Mouse (Mus musculus): ENCODE measurements at regions not wholly inside any gene's neighbourhood (a gene's known extent, or its start where the extent isn't known, plus 50 kb on each side); places are given as distances from the start of the nearest gene placed in this dataset.

DNA sequence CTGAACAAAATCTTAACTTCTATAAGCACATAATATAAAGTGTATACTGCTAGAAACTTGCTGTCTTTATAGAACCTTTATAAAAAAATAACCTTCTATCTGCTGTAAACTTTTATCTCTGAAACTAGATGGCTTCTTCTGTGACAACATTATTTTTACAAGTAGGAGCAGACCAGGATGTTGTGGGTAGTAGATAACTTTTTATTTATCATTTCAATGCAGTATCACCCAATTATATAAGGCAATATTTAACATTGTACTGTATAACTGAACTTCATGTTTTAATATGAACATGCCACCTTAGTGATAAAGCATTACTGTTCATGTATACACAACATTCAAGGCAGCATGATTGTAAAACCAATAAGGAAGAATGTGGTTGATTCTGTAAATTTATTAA, 5024.1 kb upstream of the Gm7489 start:
- H3ac ChIP-seq (ENCODE audit: control insufficient read depth, insufficient read length, low read depth): no peak overlapping the region
- TF ChIP-seq MYOD1 (IDR thresholded peaks at IDR 0.05; ENCODE audit: control insufficient read depth, insufficient read length, low read depth) (no peak), FOSL1 (IDR thresholded peaks at IDR 0.05; ENCODE audit: insufficient read depth, low read length, poor library complexity, severe bottlenecking) (no peak), CTCF (IDR thresholded peaks at IDR 0.05; ENCODE audit: control insufficient read depth, insufficient read depth, insufficient read length) (no peak), CEBPB (IDR thresholded peaks at IDR 0.05; ENCODE audit: low read depth) (no peak), MYOG (IDR thresholded peaks at IDR 0.05; ENCODE audit: control insufficient read depth, extremely low read depth, insufficient read length) (no peak), USF1 (IDR thresholded peaks at IDR 0.05; ENCODE audit: low read depth) (no peak), MAX (IDR thresholded peaks at IDR 0.05) (no peak)
- no peaks in the 10 kb centered on the region for H3K79me2 ChIP-seq (ENCODE audit: control insufficient read depth, insufficient read depth)

DNA sequence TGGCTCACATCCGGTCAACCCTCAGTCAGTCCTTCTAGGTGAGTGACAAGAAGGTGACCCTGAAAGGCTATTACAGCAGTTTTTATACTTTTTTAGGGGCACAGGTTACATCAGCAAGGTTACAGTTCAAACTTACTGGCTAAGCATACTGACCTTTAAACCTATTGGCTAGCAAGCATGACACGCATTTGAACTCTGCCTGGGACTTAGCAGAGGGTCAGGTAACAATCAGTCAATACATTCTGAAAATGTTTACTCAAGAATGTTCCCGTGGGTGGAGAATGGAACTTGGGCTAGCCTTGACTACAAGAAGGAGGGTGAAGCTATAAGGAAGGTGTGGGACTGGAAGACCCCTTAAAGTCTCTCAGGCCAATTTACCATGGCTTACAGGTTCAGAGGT, 4986.2 kb upstream of the Gm7489 start:
- TF ChIP-seq CTCF (IDR thresholded peaks at IDR 0.05; ENCODE audit: control insufficient read depth, insufficient read depth, insufficient read length): no peak
- TF ChIP-seq MYOD1 (IDR thresholded peaks at IDR 0.05; ENCODE audit: control insufficient read depth, insufficient read length, low read depth): no peak
- no peak for TF ChIP-seq FOSL1 (IDR thresholded peaks at IDR 0.05; ENCODE audit: insufficient read depth, low read length, poor library complexity, severe bottlenecking)
- no peak for TF ChIP-seq CEBPB (IDR thresholded peaks at IDR 0.05; ENCODE audit: low read depth)
- no peak for TF ChIP-seq MYOG (IDR thresholded peaks at IDR 0.05; ENCODE audit: control insufficient read depth, extremely low read depth, insufficient read length)
- TF ChIP-seq USF1 (IDR thresholded peaks at IDR 0.05; ENCODE audit: low read depth): no peak
- no peak for TF ChIP-seq MAX (IDR thresholded peaks at IDR 0.05)
- H3K4me3 ChIP-seq (ENCODE audit: insufficient read depth, poor library complexity, severe bottlenecking): no peak overlapping the region
- no peak overlapping the region for H3ac ChIP-seq (ENCODE audit: control insufficient read depth, insufficient read length, low read depth)
- no peaks in the 10 kb centered on the region for H3K79me3 ChIP-seq (ENCODE audit: low read depth)
- H3K27me3 ChIP-seq (ENCODE audit: control insufficient read depth, insufficient read depth, insufficient read length): no peaks in the 10 kb centered on the region
- H3K79me2 ChIP-seq (ENCODE audit: control insufficient read depth, insufficient read depth): no peaks in the 10 kb centered on the region
- no peaks in the 10 kb centered on the region for H3K36me3 ChIP-seq (ENCODE audit: control insufficient read depth, insufficient read depth)

More for the DNA sequence above, 5024.1 kb upstream of the Gm7489 start:
- Histone ChIP-seq H3K79me3 (ENCODE audit: low read depth) (no peaks in the 10 kb centered on the region), H3K36me3 (ENCODE audit: control insufficient read depth, insufficient read depth) (no peaks in the 10 kb centered on the region), H3K27me3 (ENCODE audit: control insufficient read depth, insufficient read depth, insufficient read length) (no peaks in the 10 kb centered on the region), H3K4me3 (ENCODE audit: insufficient read depth, poor library complexity, severe bottlenecking) (no peak overlapping the region)

DNA sequence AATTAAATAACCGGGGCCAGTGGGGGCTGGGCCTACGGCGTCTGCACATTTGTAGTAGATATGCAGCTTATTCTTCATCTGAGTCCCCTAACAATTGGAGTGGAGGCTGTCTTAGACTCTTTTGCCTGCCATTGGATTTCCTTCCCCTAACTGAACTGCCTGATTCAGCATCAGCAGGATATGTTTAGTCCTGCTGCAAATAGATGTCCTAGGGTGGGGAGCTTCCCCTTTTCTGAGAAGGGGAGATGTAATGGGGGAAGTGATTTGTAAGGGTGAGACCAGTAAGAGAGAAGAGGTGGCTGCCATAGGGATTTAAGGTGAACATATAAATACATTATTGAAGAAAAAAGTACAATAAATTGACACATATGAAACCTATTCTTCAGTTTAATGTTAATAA, 4980.0 kb upstream of the Gm7489 start:
- no peak for TF ChIP-seq FOSL1 (IDR thresholded peaks at IDR 0.05; ENCODE audit: insufficient read depth, low read length, poor library complexity, severe bottlenecking)
- no peak for TF ChIP-seq MYOG (IDR thresholded peaks at IDR 0.05; ENCODE audit: control insufficient read depth, extremely low read depth, insufficient read length)
- TF ChIP-seq USF1 (IDR thresholded peaks at IDR 0.05; ENCODE audit: low read depth): no peak
- no peak for TF ChIP-seq MYOD1 (IDR thresholded peaks at IDR 0.05; ENCODE audit: control insufficient read depth, insufficient read length, low read depth)
- TF ChIP-seq CEBPB (IDR thresholded peaks at IDR 0.05; ENCODE audit: low read depth): no peak
- no peak for TF ChIP-seq CTCF (IDR thresholded peaks at IDR 0.05; ENCODE audit: control insufficient read depth, insufficient read depth, insufficient read length)
- no peak for TF ChIP-seq MAX (IDR thresholded peaks at IDR 0.05)
- H3K27me3 ChIP-seq (ENCODE audit: control insufficient read depth, insufficient read depth, insufficient read length): no peaks in the 10 kb centered on the region
- no peaks in the 10 kb centered on the region for H3K36me3 ChIP-seq (ENCODE audit: control insufficient read depth, insufficient read depth)
- H3K79me2 ChIP-seq (ENCODE audit: control insufficient read depth, insufficient read depth): no peaks in the 10 kb centered on the region
- no peaks in the 10 kb centered on the region for H3K79me3 ChIP-seq (ENCODE audit: low read depth)
- no peak overlapping the region for H3ac ChIP-seq (ENCODE audit: control insufficient read depth, insufficient read length, low read depth)
- H3K4me3 ChIP-seq (ENCODE audit: insufficient read depth, poor library complexity, severe bottlenecking): no peak overlapping the region

DNA sequence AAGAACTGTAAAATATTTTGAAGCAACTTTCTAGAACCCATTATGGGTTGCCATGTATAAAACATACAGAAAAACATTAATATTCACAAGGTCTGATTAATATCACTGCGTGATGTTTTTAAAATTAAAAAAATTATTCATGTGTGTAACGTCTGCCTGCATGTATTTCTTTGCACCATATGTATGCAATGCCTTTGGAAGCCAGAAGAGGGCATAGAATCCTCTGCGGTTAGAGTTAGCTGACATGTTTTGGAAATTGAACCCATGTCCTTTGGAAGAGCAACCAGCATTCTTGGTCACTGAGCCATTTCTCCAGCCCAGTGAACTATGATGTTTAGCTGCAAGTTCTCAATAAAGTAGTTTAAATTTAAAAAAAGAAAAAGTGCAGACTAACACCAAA, 4958.8 kb upstream of the Gm7489 start:
- H3K79me2 ChIP-seq (ENCODE audit: control insufficient read depth, insufficient read depth): no peaks in the 10 kb centered on the region
- no peaks in the 10 kb centered on the region for H3K36me3 ChIP-seq (ENCODE audit: control insufficient read depth, insufficient read depth)
- H3K27me3 ChIP-seq (ENCODE audit: control insufficient read depth, insufficient read depth, insufficient read length): no peaks in the 10 kb centered on the region
- no peaks in the 10 kb centered on the region for H3K79me3 ChIP-seq (ENCODE audit: low read depth)
- no peak overlapping the region for H3ac ChIP-seq (ENCODE audit: control insufficient read depth, insufficient read length, low read depth)
- TF ChIP-seq MYOD1 (IDR thresholded peaks at IDR 0.05; ENCODE audit: control insufficient read depth, insufficient read length, low read depth): no peak
- TF ChIP-seq MAX (IDR thresholded peaks at IDR 0.05): no peak
- TF ChIP-seq MYOG (IDR thresholded peaks at IDR 0.05; ENCODE audit: control insufficient read depth, extremely low read depth, insufficient read length): no peak
- TF ChIP-seq FOSL1 (IDR thresholded peaks at IDR 0.05; ENCODE audit: insufficient read depth, low read length, poor library complexity, severe bottlenecking): no peak
- TF ChIP-seq USF1 (IDR thresholded peaks at IDR 0.05; ENCODE audit: low read depth): no peak
- TF ChIP-seq CTCF (IDR thresholded peaks at IDR 0.05; ENCODE audit: control insufficient read depth, insufficient read depth, insufficient read length): no peak
- H3K4me3 ChIP-seq (ENCODE audit: insufficient read depth, poor library complexity, severe bottlenecking): no peak overlapping the region

DNA sequence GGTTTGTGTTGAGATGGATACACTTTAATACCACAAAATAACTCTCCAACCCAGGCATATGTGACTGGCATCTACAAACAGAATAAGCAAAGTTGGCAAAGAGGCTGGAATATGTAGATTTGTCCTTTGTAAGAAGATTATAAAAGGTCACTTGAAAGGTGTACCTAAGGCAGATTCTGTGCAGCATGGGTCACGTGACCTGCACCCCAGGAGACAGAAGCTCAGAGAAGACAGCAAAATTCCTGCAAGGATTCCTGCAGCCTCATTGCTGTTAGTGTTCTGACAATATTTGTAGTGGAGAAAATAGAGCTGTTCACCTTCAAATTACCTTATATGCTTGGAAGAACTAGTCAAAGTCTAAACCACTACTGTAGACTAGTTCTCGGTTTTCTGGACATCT, 4938.6 kb upstream of the Gm7489 start:
- H3ac ChIP-seq (ENCODE audit: control insufficient read depth, insufficient read length, low read depth): no peak overlapping the region
- H3K79me3 ChIP-seq (ENCODE audit: low read depth): no peaks in the 10 kb centered on the region
- no peaks in the 10 kb centered on the region for H3K36me3 ChIP-seq (ENCODE audit: control insufficient read depth, insufficient read depth)
- peak; percentile 56 for TF ChIP-seq USF1 (IDR thresholded peaks at IDR 0.05; ENCODE audit: low read depth)
- no peak for TF ChIP-seq CEBPB (IDR thresholded peaks at IDR 0.05; ENCODE audit: low read depth)
- no peak for TF ChIP-seq FOSL1 (IDR thresholded peaks at IDR 0.05; ENCODE audit: insufficient read depth, low read length, poor library complexity, severe bottlenecking)
- H3K27me3 ChIP-seq (ENCODE audit: control insufficient read depth, insufficient read depth, insufficient read length): no peaks in the 10 kb centered on the region
- H3K4me3 ChIP-seq (ENCODE audit: insufficient read depth, poor library complexity, severe bottlenecking): no peak overlapping the region
- no peaks in the 10 kb centered on the region for H3K79me2 ChIP-seq (ENCODE audit: control insufficient read depth, insufficient read depth)

DNA sequence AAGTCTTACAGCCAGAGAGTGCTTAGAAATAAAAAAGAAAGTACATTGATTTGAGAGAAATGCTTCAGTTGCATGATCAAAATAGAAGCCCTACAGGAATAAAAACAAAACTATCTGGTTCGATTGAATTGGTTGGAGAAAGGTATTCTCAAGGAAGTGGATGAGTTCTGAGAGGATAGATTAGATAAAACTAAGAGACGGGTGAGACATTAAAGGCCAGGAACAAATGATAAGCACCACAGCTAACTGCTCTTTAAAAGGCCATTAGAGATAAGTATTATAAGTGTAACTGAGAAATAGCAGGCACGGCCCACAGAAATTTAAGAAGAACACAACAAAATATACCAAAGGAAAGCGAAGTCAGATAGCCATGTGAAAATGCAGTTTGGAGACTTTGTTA, 4908.5 kb upstream of the Gm7489 start:
- no peaks in the 10 kb centered on the region for H3K36me3 ChIP-seq (ENCODE audit: control insufficient read depth, insufficient read depth)
- H3K27me3 ChIP-seq (ENCODE audit: control insufficient read depth, insufficient read depth, insufficient read length): no peaks in the 10 kb centered on the region
- no peak overlapping the region for H3K4me3 ChIP-seq (ENCODE audit: insufficient read depth, poor library complexity, severe bottlenecking)
- no peak overlapping the region for H3ac ChIP-seq (ENCODE audit: control insufficient read depth, insufficient read length, low read depth)
- no peaks in the 10 kb centered on the region for H3K79me3 ChIP-seq (ENCODE audit: low read depth)
- TF ChIP-seq CEBPB (IDR thresholded peaks at IDR 0.05; ENCODE audit: low read depth): no peak
- no peak for TF ChIP-seq MAX (IDR thresholded peaks at IDR 0.05)
- no peak for TF ChIP-seq CTCF (IDR thresholded peaks at IDR 0.05; ENCODE audit: control insufficient read depth, insufficient read depth, insufficient read length)
- TF ChIP-seq MYOD1 (IDR thresholded peaks at IDR 0.05; ENCODE audit: control insufficient read depth, insufficient read length, low read depth): no peak
- no peak for TF ChIP-seq MYOG (IDR thresholded peaks at IDR 0.05; ENCODE audit: control insufficient read depth, extremely low read depth, insufficient read length)
- TF ChIP-seq FOSL1 (IDR thresholded peaks at IDR 0.05; ENCODE audit: insufficient read depth, low read length, poor library complexity, severe bottlenecking): no peak
- TF ChIP-seq USF1 (IDR thresholded peaks at IDR 0.05; ENCODE audit: low read depth): no peak
- no peaks in the 10 kb centered on the region for H3K79me2 ChIP-seq (ENCODE audit: control insufficient read depth, insufficient read depth)
